ENCODE assay signal across 24 mouse cellular contexts in the genomic region with DNA sequence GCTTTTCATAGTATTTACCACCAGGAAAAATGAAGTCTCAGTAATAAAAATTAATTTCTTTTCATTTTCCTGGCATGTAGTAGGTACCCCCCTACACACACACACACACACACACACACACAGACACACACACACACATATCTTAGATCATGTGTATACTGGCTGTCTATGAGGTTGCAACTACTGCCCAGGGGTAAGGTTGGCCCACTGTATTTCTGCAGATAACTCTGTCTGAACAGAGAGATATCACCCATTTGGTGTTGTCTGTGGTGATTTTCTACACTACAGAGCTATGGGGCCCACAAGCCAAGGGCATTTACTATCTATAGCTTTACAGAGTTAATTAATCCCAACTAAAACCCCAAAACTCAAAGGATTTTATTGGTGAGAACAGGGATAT.
"Had no signal": no experiment of that assay in that cellular context is flagged by ENCODE, and none has a peak within 500 bp of the region (broad histone marks: within the 10 kb centered on the region; RNA-seq: fewer than 3 reads in every experiment).

No protein-coding gene starts in this region.

- H3K4me2 ChIP-seq: heart, embryonic 11.5 days; heart, embryonic 13.5 days; heart, embryonic 15.5 days; hindbrain, embryonic 13.5 days; hindbrain, embryonic 15.5 days; kidney, embryonic 15.5 days; limb, embryonic 13.5 days; limb, embryonic 15.5 days had no signal

- H3K4me1 ChIP-seq: heart, embryonic 13.5 days; heart, embryonic 15.5 days; hindbrain, embryonic 13.5 days; hindbrain, embryonic 15.5 days; kidney, embryonic 15.5 days; limb, embryonic 13.5 days; limb, embryonic 15.5 days had no signal

- H3K36me3 ChIP-seq: heart, embryonic 13.5 days; heart, embryonic 15.5 days; hindbrain, embryonic 13.5 days; hindbrain, embryonic 15.5 days; kidney, embryonic 15.5 days; limb, embryonic 13.5 days; limb, embryonic 15.5 days had no signal

- DNase-seq: forebrain, postnatal 0 days; gastrocnemius, postnatal 14 days; gastrocnemius, postnatal 36 days; heart, adult 11 months; heart, adult 2 months; heart, postnatal 14 days; heart, postnatal 36 days; kidney, adult 11 months; kidney, adult 2 months; kidney, adult 9 months; kidney, postnatal 4 days; left cerebral cortex, postnatal 4 days had no signal

- ATAC-seq: forebrain, postnatal 0 days; hindbrain, postnatal 0 days; intestine, embryonic 16.5 days had no signal

- H3K27ac ChIP-seq: heart, adult 2 months; heart, embryonic 13.5 days; heart, embryonic 15.5 days; hindbrain, embryonic 13.5 days; hindbrain, embryonic 15.5 days; hindbrain, postnatal 0 days; kidney, embryonic 15.5 days; kidney, postnatal 0 days; layer of hippocampus, adult 2 months; limb, embryonic 13.5 days; limb, embryonic 15.5 days had no signal

- H3K4me3 ChIP-seq: heart, adult 2 months; heart, embryonic 13.5 days; heart, embryonic 15.5 days; hindbrain, embryonic 13.5 days; hindbrain, embryonic 15.5 days; kidney, embryonic 15.5 days; layer of hippocampus, adult 2 months; limb, embryonic 13.5 days; limb, embryonic 15.5 days had no signal

- H3K9ac ChIP-seq: forebrain, postnatal 0 days; heart, embryonic 13.5 days; heart, embryonic 15.5 days; hindbrain, embryonic 13.5 days; hindbrain, embryonic 15.5 days; kidney, embryonic 15.5 days; limb, embryonic 13.5 days; limb, embryonic 15.5 days had no signal

- H3K27me3 ChIP-seq: heart, embryonic 13.5 days; heart, embryonic 15.5 days; hindbrain, embryonic 13.5 days; hindbrain, embryonic 15.5 days; kidney, embryonic 15.5 days had no signal

- H3K9me3 ChIP-seq: heart, embryonic 13.5 days; heart, embryonic 15.5 days; hindbrain, embryonic 13.5 days; hindbrain, embryonic 15.5 days; kidney, embryonic 15.5 days; limb, embryonic 13.5 days; limb, embryonic 15.5 days had no signal
